Mouse (Mus musculus): ENCODE measurements around the gene Zfp526.

The Zfp526 gene

GRCm38 (mm10) chr7:25209161-25209622 lies 12.0 kb upstream of the Zfp526 start:
- peak; percentile 77 to 78 for DNase-seq (ENCODE audit: low spot score in 2 of 2)

GRCm38 (mm10) chr7:25210482-25210881 lies 10.7 kb upstream of the Zfp526 start:
- no peak for DNase-seq (ENCODE audit: low spot score in 2 of 2)

DNA sequence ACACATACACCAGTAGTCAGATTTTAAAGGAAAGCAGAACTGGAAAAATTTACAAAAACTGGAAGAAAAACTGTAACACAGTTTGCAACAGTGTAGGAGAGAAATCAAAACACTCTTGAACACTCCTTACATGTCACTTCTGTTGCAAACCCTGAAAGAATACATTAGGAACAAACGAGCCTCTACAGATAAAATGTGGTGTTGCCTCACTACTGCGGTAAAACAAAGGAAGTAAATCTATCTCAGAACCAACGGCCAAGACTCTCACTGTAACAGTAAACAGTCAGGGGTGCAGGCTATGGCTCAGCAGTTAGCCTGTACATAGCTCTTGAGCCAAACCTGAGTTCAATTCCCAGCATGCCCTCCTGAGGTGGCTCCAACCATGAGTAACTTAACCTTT lies 8.1 kb upstream of the Zfp526 start:
- no peak for DNase-seq (ENCODE audit: low spot score in 2 of 2)

DNA sequence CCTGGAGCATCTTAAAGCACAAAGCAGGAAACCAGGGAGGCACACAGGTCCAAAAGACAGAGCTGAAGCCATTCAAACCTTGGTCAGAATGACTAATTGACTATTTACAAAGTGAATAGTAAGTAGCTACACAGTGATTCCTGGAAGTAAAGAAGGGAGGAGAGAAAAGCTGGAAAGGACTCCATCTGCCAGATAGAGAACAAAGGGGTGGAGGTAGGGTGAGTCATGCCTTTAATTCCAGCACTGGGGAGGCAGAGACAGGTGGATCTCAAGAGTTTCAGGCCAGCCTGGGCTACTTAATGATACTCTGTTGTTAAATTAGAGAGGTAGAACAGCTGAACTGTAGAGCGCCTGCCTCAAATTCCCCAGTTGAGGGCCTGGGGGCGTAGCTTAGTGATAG lies 7.1 kb upstream of the Zfp526 start:
- no peak for DNase-seq (ENCODE audit: low spot score in 2 of 2)

DNA sequence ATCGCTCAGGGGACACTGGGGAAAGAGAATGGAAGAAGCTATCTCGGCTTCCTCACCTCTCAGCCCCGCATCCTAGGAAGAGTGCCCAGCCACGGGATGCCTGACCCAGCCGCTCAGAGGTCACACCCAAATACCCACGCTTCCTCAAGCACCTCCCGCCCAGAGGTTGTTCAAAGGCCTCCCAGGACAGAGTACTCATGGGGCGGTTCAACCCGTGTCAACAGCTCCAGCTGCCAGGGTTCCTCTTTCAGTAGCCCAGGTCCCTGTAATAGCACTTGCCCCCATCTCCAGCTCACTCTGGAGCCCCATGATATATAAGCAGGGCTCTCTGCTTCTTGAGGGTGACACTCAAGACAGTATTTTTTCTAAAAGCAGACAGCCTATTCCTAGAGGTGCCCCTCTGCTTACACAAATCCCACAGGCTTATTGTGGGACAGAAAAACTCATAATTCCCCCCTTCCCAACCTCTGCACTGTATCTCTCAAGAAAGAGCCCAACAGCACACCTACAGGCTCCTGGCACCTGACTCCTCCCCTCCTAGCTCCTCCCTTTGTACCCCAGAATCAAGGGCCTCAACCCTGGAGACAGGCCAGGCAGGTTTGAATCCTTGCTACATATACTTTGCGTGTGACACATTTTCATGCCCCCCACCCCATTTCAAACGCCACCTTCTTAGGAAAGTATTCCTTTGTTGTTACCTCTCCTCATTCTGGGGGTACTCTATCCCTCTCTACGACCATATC lies 3.4 kb upstream of the Zfp526 start:
- peak; percentile 39 to 54 for DNase-seq (ENCODE audit: low spot score in 2 of 2)

GRCm38 (mm10) chr7:25218705-25219415 lies 2.4 kb upstream of the Zfp526 start:
- DNase-seq (ENCODE audit: low spot score in 2 of 2), result peak; percentile 41 to 59

- no peak for DNase-seq (ENCODE audit: low spot score in 2 of 2)
These were observed 1.8 kb upstream of the Zfp526 start for GRCm38 (mm10) chr7:25219416-25219750.

GRCm38 (mm10) chr7:25219756-25220456 lies 1.3 kb upstream of the Zfp526 start:
- peak; percentile 97 to 98 for DNase-seq (ENCODE audit: low spot score in 2 of 2)

- peak in 1 of 2 experiments; percentile 43 for DNase-seq (ENCODE audit: low spot score in 2 of 2)
These were observed 646 bp upstream of the Zfp526 start, which contains the start of gene Dedd2 for GRCm38 (mm10) chr7:25220457-25221101. Gene Dedd2 (minus strand): TSS chr7:25220615.

DNA sequence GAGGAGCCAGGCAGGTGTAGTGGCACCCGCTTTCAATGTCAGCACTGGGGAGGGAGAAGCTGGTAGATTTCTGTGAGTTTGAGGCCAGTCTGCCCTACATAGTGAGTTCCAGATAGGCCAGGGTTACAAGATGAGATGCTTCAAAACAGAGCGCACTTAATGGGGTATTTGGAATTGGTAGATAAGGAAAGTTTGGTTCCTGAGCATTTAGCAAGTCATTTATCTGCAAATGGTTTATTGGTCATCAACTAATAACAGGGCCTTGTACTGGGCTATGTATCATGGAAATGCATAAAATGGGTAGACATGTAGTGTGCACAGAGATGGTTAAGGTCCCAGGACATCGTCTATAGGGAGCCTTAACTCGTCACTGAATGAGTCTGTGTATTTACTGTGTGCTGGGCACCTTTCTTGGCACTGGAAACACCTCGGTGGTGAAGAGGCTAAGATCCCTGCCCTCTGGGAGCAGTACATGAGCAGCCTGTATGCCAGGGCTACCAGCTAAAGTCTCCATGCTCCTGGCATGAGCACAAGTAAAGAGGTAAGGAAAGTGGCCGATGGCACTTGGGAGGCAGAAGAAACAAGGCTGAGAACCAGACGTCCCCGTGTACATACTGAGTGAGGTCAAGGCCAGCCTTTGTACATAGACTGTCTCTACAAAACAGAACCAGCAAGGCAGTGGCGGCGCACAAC lies 1.2 kb downstream of the Zfp526 start:
- no peak for DNase-seq (ENCODE audit: low spot score in 2 of 2)

GRCm38 (mm10) chr7:25227523-25228300 lies 6.5 kb downstream of the Zfp526 start:
- no peak for DNase-seq (ENCODE audit: low spot score in 2 of 2)

GRCm38 (mm10) chr7:25230690-25231285 lies 9.6 kb downstream of the Zfp526 start:
- no peak for DNase-seq (ENCODE audit: low spot score in 2 of 2)

GRCm38 (mm10) chr7:25232101-25232648 lies 10.9 kb downstream of the Zfp526 start:
- no peak for DNase-seq (ENCODE audit: low spot score in 2 of 2)

DNA sequence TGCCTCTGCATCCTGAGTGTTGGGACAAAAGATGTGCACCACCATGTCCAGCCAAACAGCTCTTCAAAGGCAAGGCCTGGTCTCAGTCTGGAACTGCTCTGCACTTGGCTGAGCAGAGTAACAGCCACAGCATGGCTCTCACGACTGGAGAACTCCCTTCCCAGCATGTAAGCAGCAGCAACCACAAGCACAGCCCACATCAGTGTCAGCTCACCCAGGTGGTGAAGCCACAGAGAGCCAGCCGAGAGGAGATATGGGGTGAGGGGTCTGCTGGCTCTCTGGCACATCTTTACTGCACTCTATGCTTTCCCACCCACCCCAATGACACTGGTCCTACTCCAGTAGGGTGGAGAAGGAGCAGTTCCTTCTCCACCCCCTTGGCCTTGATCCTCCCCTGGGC lies 11.8 kb downstream of the Zfp526 start:
- no peak for DNase-seq (ENCODE audit: low spot score in 2 of 2)

- no peak for DNase-seq (ENCODE audit: low spot score in 2 of 2)
These were observed 14.3 kb downstream of the Zfp526 start for GRCm38 (mm10) chr7:25235526-25235925.

DNA sequence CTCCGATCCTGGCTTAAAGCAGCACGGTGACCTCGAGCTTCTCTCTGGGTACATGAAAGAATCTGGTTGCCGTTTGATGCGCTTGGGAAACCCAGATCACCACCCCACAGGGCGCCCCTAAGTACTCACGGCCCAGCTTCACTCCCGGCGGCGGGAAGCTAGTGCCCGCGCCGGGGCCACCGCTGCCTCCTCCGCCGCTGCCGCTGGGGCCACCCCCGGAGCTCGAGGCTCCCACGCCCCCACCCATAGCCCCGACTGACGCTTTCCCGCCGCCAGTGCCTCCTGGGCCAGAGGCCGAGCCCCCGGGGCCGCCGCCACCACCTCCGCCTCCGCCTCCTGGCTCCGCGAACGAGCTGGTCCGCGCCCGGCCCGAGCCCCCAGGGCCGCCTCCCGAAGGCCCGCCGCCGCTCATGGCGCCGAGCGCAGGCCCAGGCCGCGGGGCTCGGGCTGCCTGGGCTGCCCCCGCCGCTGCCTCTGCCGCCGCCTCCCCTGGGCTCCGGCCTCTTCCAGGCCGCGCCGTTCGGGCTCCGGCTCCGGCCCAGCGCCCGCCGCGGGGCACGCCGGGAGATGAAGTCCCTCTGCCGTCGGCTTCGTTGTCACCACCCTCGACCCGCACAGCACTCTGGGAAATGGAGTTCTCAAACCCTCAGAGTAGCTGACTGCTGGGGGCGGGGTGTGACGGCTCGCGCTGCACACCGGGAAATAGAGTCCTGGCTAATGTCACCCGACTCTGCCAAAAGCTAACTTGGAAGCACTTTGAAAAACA lies 16.2 kb downstream of the Zfp526 start, which contains the start of gene Gsk3a:
Gsk3a (minus strand) TSS at position 603 of the 766 bp plus-strand sequence.
- peak; percentile 99 for DNase-seq (ENCODE audit: low spot score in 2 of 2)

DNA sequence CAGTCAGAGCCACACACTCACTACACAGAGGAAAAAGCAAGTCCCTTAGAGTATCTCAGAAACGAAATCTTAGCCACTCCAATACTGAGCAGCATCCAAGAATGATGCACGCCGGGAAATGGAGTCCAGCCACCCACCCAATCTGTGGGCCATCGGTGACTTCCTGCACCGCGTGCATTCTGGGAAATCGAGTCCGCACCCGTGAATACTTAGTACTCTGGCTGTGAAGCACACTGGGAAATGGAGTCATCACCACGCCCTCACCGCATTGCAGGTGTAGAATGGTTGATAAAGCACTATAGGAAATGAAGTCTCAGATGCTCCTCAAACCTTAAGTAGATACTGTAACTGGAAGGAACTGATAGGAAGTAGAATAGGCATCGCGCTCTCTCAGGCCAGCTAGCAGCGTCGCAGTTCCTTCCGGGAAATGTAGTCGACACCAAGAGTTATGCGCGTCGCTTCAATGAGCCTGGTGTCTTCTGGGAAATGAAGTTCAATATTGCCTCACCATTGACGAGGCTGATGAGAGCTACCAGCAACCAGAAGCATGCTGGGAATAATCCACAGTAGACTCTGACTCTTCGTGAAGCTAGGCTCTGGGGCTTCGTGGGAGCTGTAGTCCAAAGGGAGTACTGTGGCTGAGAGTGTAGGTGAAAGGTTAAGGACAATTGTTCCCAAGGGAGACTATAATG lies 16.9 kb downstream of the Zfp526 start:
- DNase-seq (ENCODE audit: low spot score in 2 of 2), result peak; percentile 93 to 95
